Mouse (Mus musculus) testis, adult 2 months (tissue): ENCODE data around the gene Tmod3. TPM values are rescaled to one million over a fixed set of nuclear protein-coding genes. Genes with fewer than 3 reads are reported as not detected.

ENCODE experiments used
- H3K27ac ChIP-seq: fragments of 200-500 bp; 2 replicates; pipeline ENCODE4 v1.5.1; 2012; ENCODE audit warnings: low read depth, low read length; ENCODE audit not compliant: control insufficient read depth, insufficient read depth
- H3K27me3 ChIP-seq: fragments of 200-500 bp; 2 replicates; pipeline ENCODE4 v1.6.1; 2012; ENCODE audit warnings: mild to moderate bottlenecking, low read length, moderate library complexity; ENCODE audit not compliant: control insufficient read depth, insufficient read depth
- H3K36me3 ChIP-seq: fragments of 200-500 bp; 2 replicates; pipeline ENCODE4 v1.6.1; 2012; ENCODE audit warnings: mild to moderate bottlenecking, low read length; ENCODE audit not compliant: control insufficient read depth, insufficient read depth
- H3K4me1 ChIP-seq: fragments of 200-500 bp; 2 replicates; pipeline ENCODE4 v1.6.1; 2012; ENCODE audit warnings: low read length; ENCODE audit not compliant: control insufficient read depth, insufficient read depth
- H3K4me3 ChIP-seq: fragments of 200-500 bp; 2 replicates; pipeline ENCODE4 v1.5.1; 2012; ENCODE audit warnings: low read depth, mild to moderate bottlenecking, low read length, moderate library complexity, mixed read lengths; ENCODE audit not compliant: control insufficient read depth
- CTCF ChIP-seq: fragments of 200-500 bp; IDR thresholded peaks from 2 replicates; pipeline ENCODE4 v1.5.1; 2012; ENCODE audit warnings: low read depth, mild to moderate bottlenecking, inconsistent platforms, low read length, moderate library complexity; ENCODE audit not compliant: control insufficient read depth, insufficient read depth, insufficient replicate concordance
- POLR2A ChIP-seq: fragments of 200-500 bp; IDR thresholded peaks from 2 replicates; pipeline ENCODE4 v1.6.1; 2012; ENCODE audit warnings: low read depth, mild to moderate bottlenecking, inconsistent platforms, low read length, moderate library complexity; ENCODE audit not compliant: control insufficient read depth
- polyA plus RNA-seq: library from polyadenylated mRNA; depleted of rRNA; stranded (reverse); fragments of >200 nt; gene quantifications from 2 replicates; pipeline ENCODE4 v1.2.3, GENCODE M21; 2012

The Tmod3 gene
- polyA plus RNA-seq, 1 experiment, result 6.3 TPM

GRCm38 (mm10) chr9:75520940-75521339 lies 38.5 kb downstream of the Tmod3 start:
- Histone ChIP-seq H3K27me3 (no peaks in the 10 kb centered on the region), H3K4me1 (no peaks in the 10 kb centered on the region), H3K27ac (no peak overlapping the region), H3K4me3 (no peak overlapping the region), H3K36me3 (no peaks in the 10 kb centered on the region)
- TF ChIP-seq CTCF (no peak), POLR2A (no peak)

GRCm38 (mm10) chr9:75517751-75518150 lies 41.7 kb downstream of the Tmod3 start:
- no peaks in the 10 kb centered on the region for H3K36me3 ChIP-seq
- H3K27ac ChIP-seq, result no peak overlapping the region
- H3K4me1 ChIP-seq, result no peaks in the 10 kb centered on the region
- TF ChIP-seq POLR2A, result no peak
- TF ChIP-seq CTCF, result no peak
- no peak overlapping the region for H3K4me3 ChIP-seq
- no peaks in the 10 kb centered on the region for H3K27me3 ChIP-seq

- no peak overlapping the region for H3K27ac ChIP-seq
- no peaks in the 10 kb centered on the region for H3K36me3 ChIP-seq
- no peaks in the 10 kb centered on the region for H3K27me3 ChIP-seq
- H3K4me3 ChIP-seq, result no peak overlapping the region
- TF ChIP-seq CTCF (no peak; the same call in 1 of the 2 replicates), POLR2A (no peak)
- no peaks in the 10 kb centered on the region for H3K4me1 ChIP-seq
Measured at GRCm38 (mm10) chr9:75515464-75516113, 43.9 kb downstream of the Tmod3 start.

GRCm38 (mm10) chr9:75511236-75511939 lies 48.1 kb downstream of the Tmod3 start:
- H3K4me1 ChIP-seq, result no peaks in the 10 kb centered on the region
- H3K27me3 ChIP-seq, result no peaks in the 10 kb centered on the region
- TF ChIP-seq POLR2A (no peak), CTCF (no peak)
- no peak overlapping the region for H3K27ac ChIP-seq
- H3K36me3 ChIP-seq, result no peaks in the 10 kb centered on the region
- H3K4me3 ChIP-seq, result no peak overlapping the region

- TF ChIP-seq POLR2A (no peak), CTCF (no peak)
- Histone ChIP-seq H3K27ac (no peak overlapping the region), H3K4me3 (no peak overlapping the region), H3K4me1 (no peaks in the 10 kb centered on the region), H3K27me3 (no peaks in the 10 kb centered on the region), H3K36me3 (peaks cover 1% of the 10 kb centered on the region; the same call in 1 of the 2 replicates)
Measured at GRCm38 (mm10) chr9:75504311-75504710, 55.1 kb downstream of the Tmod3 start.

- H3K27ac ChIP-seq, result no peak overlapping the region
- TF ChIP-seq CTCF, result no peak
- TF ChIP-seq POLR2A, result no peak
- H3K27me3 ChIP-seq, result no peaks in the 10 kb centered on the region
- peaks cover 1% of the 10 kb centered on the region; the same call in 1 of the 2 replicates for H3K36me3 ChIP-seq
- no peak overlapping the region for H3K4me3 ChIP-seq
- H3K4me1 ChIP-seq, result no peaks in the 10 kb centered on the region
Measured at GRCm38 (mm10) chr9:75498571-75498970, 60.9 kb downstream of the Tmod3 start.

- Histone ChIP-seq H3K27ac (no peak overlapping the region), H3K36me3 (no peaks in the 10 kb centered on the region), H3K4me1 (no peaks in the 10 kb centered on the region), H3K4me3 (no peak overlapping the region), H3K27me3 (no peaks in the 10 kb centered on the region)
- TF ChIP-seq POLR2A (no peak), CTCF (no peak)
Measured at GRCm38 (mm10) chr9:75495945-75496344, 63.5 kb downstream of the Tmod3 start.
